Mouse (Mus musculus) embryonic fibroblast, embryonic 13.5 days (primary cell): ENCODE measurements at regions not wholly inside any gene's neighbourhood (a gene's known extent, or its start where the extent isn't known, plus 50 kb on each side); places are given as distances from the start of the nearest gene placed in this dataset.

Experiments
- CTCF ChIP-seq: IDR thresholded peaks from 2 replicates; pipeline ENCODE4 v1.5.1; 2011; ENCODE audit warnings: mild to moderate bottlenecking, control low read depth, low read length, moderate library complexity, borderline replicate concordance; ENCODE audit not compliant: insufficient read depth
- POLR2A ChIP-seq: IDR thresholded peaks from 2 replicates; pipeline ENCODE4 v1.6.1; 2011; ENCODE audit warnings: low read depth, mild to moderate bottlenecking, control low read depth, low read length, moderate library complexity

- TF ChIP-seq CTCF (no peak), POLR2A (no peak)
Measured at GRCm38 (mm10) chr2:106465831-106466230, 227.2 kb upstream of the Mpped2 start.
